Mouse (Mus musculus) spleen, adult 2 months (tissue): ENCODE measurements around the gene Ina.

Experiments
- CTCF ChIP-seq: fragments of 200-500 bp; IDR thresholded peaks from 2 replicates; pipeline ENCODE4 v1.5.1; 2011; ENCODE audit warnings: mild to moderate bottlenecking, inconsistent platforms; ENCODE audit not compliant: insufficient read depth, insufficient read length, insufficient replicate concordance; ENCODE audit errors: extremely low read depth
- POLR2A ChIP-seq: fragments of 200-500 bp; IDR thresholded peaks from 2 replicates; pipeline ENCODE4 v1.6.1; 2011; ENCODE audit warnings: low read depth, low read length, inconsistent platforms

DNA sequence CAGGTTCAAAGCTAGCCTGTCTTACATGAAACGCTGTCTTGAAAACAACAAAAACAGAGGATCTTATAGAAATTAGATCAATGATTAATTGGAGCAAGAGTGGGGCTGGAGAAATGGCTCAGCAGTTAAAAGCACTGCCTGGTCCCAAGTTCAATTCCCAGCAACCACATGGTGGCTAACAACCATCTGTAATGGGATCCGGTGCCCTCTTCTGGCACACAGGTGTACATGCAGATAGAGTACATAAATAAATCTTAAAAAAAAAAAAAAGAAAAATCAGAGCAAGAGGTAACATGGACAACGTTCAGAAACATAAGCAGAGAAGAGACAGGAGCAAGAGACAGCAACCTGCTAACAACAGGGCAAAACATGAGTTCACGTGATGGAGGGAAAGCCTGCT is 12.0 kb downstream of the Ina start:
- no peak for TF ChIP-seq CTCF
- TF ChIP-seq POLR2A = no peak
